In the genomic region with DNA sequence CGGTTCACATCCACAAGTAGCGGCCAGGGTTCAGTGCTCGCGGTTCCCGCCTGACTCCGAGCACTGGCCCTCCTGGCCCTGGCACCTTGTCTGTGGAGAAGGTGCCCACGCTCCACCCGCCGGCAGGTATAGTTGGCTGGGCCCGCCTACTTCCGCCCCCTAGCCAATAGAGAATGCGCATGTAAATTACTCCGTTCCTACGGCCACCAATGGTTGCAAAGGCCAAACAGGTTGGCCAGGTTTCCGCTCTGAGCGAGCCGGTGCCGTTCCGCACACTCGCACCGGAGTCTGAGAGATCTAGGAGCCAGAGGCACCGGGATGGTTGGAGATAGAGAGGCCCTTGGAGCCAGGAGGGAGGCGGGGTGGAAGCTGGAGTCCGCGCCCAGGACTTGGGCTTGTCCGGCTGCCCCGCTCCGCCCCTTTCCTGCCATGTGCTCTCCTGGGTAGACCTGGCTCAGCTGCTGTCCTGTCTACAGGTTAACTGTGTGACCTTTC, we compare ENCODE assay signal across 8 mouse cellular contexts. TPM values are rescaled to one million over a fixed set of nuclear protein-coding genes. Genes with fewer than 3 reads are reported as not detected.
DNase-seq lines count a peak whose midpoint lies in the region; ATAC-seq lines count a peak whose summit lies in the region.

No protein-coding gene starts in this region.

- peak overlapping the region; percentile 58 for H3K9ac ChIP-seq in heart, embryonic 11.5 days (ENCODE audit: low read depth, low read length)
- no peak overlapping the region for H3K9ac ChIP-seq in limb, embryonic 15.5 days
- H3K9ac ChIP-seq in midbrain, embryonic 13.5 days (replicated peaks), result peak overlapping the region; percentile 60

- no peaks in the 10 kb centered on the region for H3K27me3 ChIP-seq in heart, embryonic 11.5 days (ENCODE audit: control insufficient read depth, insufficient read depth, low read length)
- H3K27me3 ChIP-seq in limb, embryonic 15.5 days, result no peaks in the 10 kb centered on the region
- peaks cover 14% of the 10 kb centered on the region; the same call in 1 of the 2 replicates for H3K27me3 ChIP-seq in midbrain, embryonic 13.5 days

- H3K4me3 ChIP-seq in heart, embryonic 11.5 days (ENCODE audit: low read depth, low read length), result peak overlapping the region; percentile 43
- H3K4me3 ChIP-seq in limb, embryonic 15.5 days, result peak overlapping the region; percentile 40
- peak overlapping the region; percentile 48 for H3K4me3 ChIP-seq in midbrain, embryonic 13.5 days (replicated peaks)

- H3K27ac ChIP-seq in heart, embryonic 11.5 days (ENCODE audit: low read depth, low read length), result no peak overlapping the region
- H3K27ac ChIP-seq in limb, embryonic 15.5 days, result peak overlapping the region; percentile 65; the same call in 1 of the 2 replicates
- H3K27ac ChIP-seq in midbrain, embryonic 13.5 days, result no peak overlapping the region

- no peaks in the 10 kb centered on the region for H3K9me3 ChIP-seq in heart, embryonic 11.5 days (replicated peaks; ENCODE audit: control insufficient read depth, low read length)
- H3K9me3 ChIP-seq in limb, embryonic 15.5 days, result no peaks in the 10 kb centered on the region
- no peaks in the 10 kb centered on the region for H3K9me3 ChIP-seq in midbrain, embryonic 13.5 days

- H3K4me1 ChIP-seq in heart, embryonic 11.5 days (ENCODE audit: control insufficient read depth, insufficient read depth, low read length), result peaks cover 5% of the 10 kb centered on the region; the same call in 1 of the 2 replicates
- H3K4me1 ChIP-seq in limb, embryonic 15.5 days, result peaks cover 8% of the 10 kb centered on the region
- peaks cover 8% of the 10 kb centered on the region; the same call in 1 of the 2 replicates for H3K4me1 ChIP-seq in midbrain, embryonic 13.5 days (replicated peaks)

- WGBS in heart, embryonic 11.5 days (ENCODE audit: insufficient replicate concordance), result 2% methylated on average over 28 of the region's 28 CpGs
- 2% methylated on average over 28 of the region's 28 CpGs for WGBS in limb, embryonic 15.5 days
- WGBS in midbrain, embryonic 13.5 days, result 2% methylated on average over 28 of the region's 28 CpGs

- no peaks in the 10 kb centered on the region for H3K36me3 ChIP-seq in heart, embryonic 11.5 days (ENCODE audit: control insufficient read depth, insufficient read depth, low read length)
- H3K36me3 ChIP-seq in limb, embryonic 15.5 days, result no peaks in the 10 kb centered on the region
- no peaks in the 10 kb centered on the region for H3K36me3 ChIP-seq in midbrain, embryonic 13.5 days

- H3K4me2 ChIP-seq in heart, embryonic 11.5 days, result peak overlapping the region; percentile 72
- peak overlapping the region; percentile 79 for H3K4me2 ChIP-seq in limb, embryonic 15.5 days
- H3K4me2 ChIP-seq in midbrain, embryonic 13.5 days (replicated peaks), result peak overlapping the region; percentile 71

- ATAC-seq in heart, embryonic 11.5 days (replicated peaks; ENCODE audit: insufficient number of reproducible peaks, low FRiP score, low TSS enrichment), result peak; percentile 75
- 0 out of 2 replicates have a peak, but pooled peaks have one; percentile 44 for ATAC-seq in limb, embryonic 15.5 days (ENCODE audit: insufficient number of reproducible peaks, low FRiP score, low TSS enrichment, low read depth)
- peak; percentile 82 for ATAC-seq in midbrain, embryonic 13.5 days

- DNase-seq in adrenal gland, adult (ENCODE audit: inconsistent age in 2 of 2, low spot score in 1 of 2), result peak; percentile 58 to 83
- no peak for DNase-seq in adrenal gland, adult 8-10 months
- peak; percentile 78 for DNase-seq in embryo, embryonic 11 days
- DNase-seq in kidney, adult 9 months, result peak; percentile 98
- peak; percentile 54 for DNase-seq in right cerebral cortex, postnatal 4 days

RNA-seq across cellular contexts. Expression of a gene that starts 15.7 kb away (rescaled TPM):
- 100 to 1,000 TPM; 304 to 366 (median 340) TPM for total RNA-seq in adrenal gland, adult 8-10 months (2022)
- polyA plus RNA-seq in heart, embryonic 11.5 days (2014; fragmentation: Nextera tagmentation; extraction: Ambion mirVana), result 30.4 and 31.8 TPM in 2 replicates
- polyA plus RNA-seq in limb, embryonic 15.5 days (2015; fragmentation: Nextera tagmentation; extraction: Ambion mirVana), result 39.9 and 44.1 TPM in 2 replicates
- 11.8 and 14.1 TPM in 2 replicates for polyA plus RNA-seq in midbrain, embryonic 13.5 days (2015; fragmentation: Nextera tagmentation; extraction: Ambion mirVana)
